Mouse (Mus musculus): ENCODE measurements around the gene Scg3. TPM values are rescaled to one million over a fixed set of nuclear protein-coding genes. Genes with fewer than 3 reads are reported as not detected.
A peak's percentile ranks its signal among the peaks of the same experiment; 100 is the strongest.

The Scg3 gene
- polyA plus RNA-seq (2015; fragmentation: Nextera tagmentation; extraction: Ambion mirVana) = 119 and 122 TPM in 2 replicates

GRCm38 (mm10) chr9:75683426-75684191, at the start of gene Scg3:
Gene Scg3 (minus strand): TSS chr9:75684056.
- peak within 1 kb of the TSS; percentile 96 for H3K4me3 ChIP-seq
- H3K4me1 ChIP-seq = peaks cover 24% of the 10 kb centered on the region
- WGBS = 3% methylated on average over 42 of the region's 42 CpGs
- peak within 1 kb of the TSS; percentile 94 for H3K9ac ChIP-seq
- no peaks in the 10 kb centered on the region for H3K9me3 ChIP-seq
- H3K27me3 ChIP-seq (replicated peaks) = no peaks in the 10 kb centered on the region
- H3K36me3 ChIP-seq (replicated peaks) = 0 out of 2 replicates have a peak, but pooled peaks cover 11% of the 10 kb centered on the region
- ATAC-seq (replicated peaks) = peak; percentile 100
- H3K4me2 ChIP-seq = peak within 1 kb of the TSS; percentile 47
- peak within 1 kb of the TSS; percentile 95 for H3K27ac ChIP-seq

- Histone ChIP-seq H3K4me3 (no peak overlapping the region), H3K27me3 (replicated peaks) (no peaks in the 10 kb centered on the region), H3K4me1 (no peaks in the 10 kb centered on the region), H3K9me3 (no peaks in the 10 kb centered on the region), H3K27ac (no peak overlapping the region), H3K36me3 (replicated peaks) (no peaks in the 10 kb centered on the region), H3K9ac (no peak overlapping the region), H3K4me2 (no peak overlapping the region)
- peak; percentile 80 for ATAC-seq (replicated peaks)
- WGBS = 40% methylated on average over 11 of the region's 11 CpGs
Measured at GRCm38 (mm10) chr9:75719952-75720687, 36.3 kb upstream of the Scg3 start.

- Histone ChIP-seq H3K27me3 (replicated peaks) (no peaks in the 10 kb centered on the region), H3K36me3 (replicated peaks) (no peaks in the 10 kb centered on the region), H3K4me2 (no peak overlapping the region), H3K9me3 (no peaks in the 10 kb centered on the region), H3K4me1 (no peaks in the 10 kb centered on the region), H3K4me3 (no peak overlapping the region), H3K27ac (no peak overlapping the region), H3K9ac (no peak overlapping the region)
- ATAC-seq (replicated peaks) = no peak
- WGBS = 70% methylated on average over 3 of the region's 3 CpGs
Measured at GRCm38 (mm10) chr9:75719481-75719880, 35.6 kb upstream of the Scg3 start.

GRCm38 (mm10) chr9:75684772-75685171, 916 bp upstream of the Scg3 start:
- Histone ChIP-seq H3K4me2 (peak overlapping the region; percentile 47), H3K9ac (peak overlapping the region; percentile 94; the same call in 1 of the 2 replicates), H3K27ac (peak overlapping the region; percentile 95), H3K36me3 (replicated peaks) (0 out of 2 replicates have a peak, but pooled peaks cover 6% of the 10 kb centered on the region), H3K9me3 (no peaks in the 10 kb centered on the region), H3K4me1 (peaks cover 24% of the 10 kb centered on the region), H3K4me3 (peak overlapping the region; percentile 96), H3K27me3 (replicated peaks) (no peaks in the 10 kb centered on the region)
- 0 out of 2 replicates have a peak, but pooled peaks have one; percentile 2 for ATAC-seq (replicated peaks)
- WGBS = 33% methylated on average over 3 of the region's 3 CpGs

GRCm38 (mm10) chr9:75684292-75684691, 436 bp upstream of the Scg3 start:
- Histone ChIP-seq H3K9me3 (no peaks in the 10 kb centered on the region), H3K4me3 (peak overlapping the region; percentile 96), H3K9ac (peak overlapping the region; percentile 94), H3K36me3 (replicated peaks) (0 out of 2 replicates have a peak, but pooled peaks cover 8% of the 10 kb centered on the region), H3K4me1 (peaks cover 24% of the 10 kb centered on the region), H3K4me2 (peak overlapping the region; percentile 47), H3K27ac (peak overlapping the region; percentile 95), H3K27me3 (replicated peaks) (no peaks in the 10 kb centered on the region)
- peak; percentile 19 for ATAC-seq (replicated peaks)
- WGBS = 42% methylated on average over 4 of the region's 4 CpGs

- H3K36me3 ChIP-seq (replicated peaks) = peaks cover 35% of the 10 kb centered on the region; the same call in 1 of the 2 replicates
- ATAC-seq (replicated peaks) = no peak
- H3K4me1 ChIP-seq = peaks cover 24% of the 10 kb centered on the region
- H3K9me3 ChIP-seq = no peaks in the 10 kb centered on the region
- no peak overlapping the region for H3K9ac ChIP-seq
- no peaks in the 10 kb centered on the region for H3K27me3 ChIP-seq (replicated peaks)
- H3K27ac ChIP-seq = no peak overlapping the region
- H3K4me2 ChIP-seq = no peak overlapping the region
- WGBS = 89% methylated on average over 5 of the region's 5 CpGs
- no peak overlapping the region for H3K4me3 ChIP-seq
Measured at GRCm38 (mm10) chr9:75680606-75681005, 3.2 kb downstream of the Scg3 start.

- WGBS = 76% methylated on average over 4 of the region's 4 CpGs
- Histone ChIP-seq H3K4me2 (no peak overlapping the region), H3K36me3 (replicated peaks) (peaks cover 44% of the 10 kb centered on the region), H3K9ac (no peak overlapping the region), H3K4me1 (peaks cover 21% of the 10 kb centered on the region), H3K9me3 (no peaks in the 10 kb centered on the region), H3K27ac (no peak overlapping the region), H3K27me3 (replicated peaks) (no peaks in the 10 kb centered on the region), H3K4me3 (no peak overlapping the region)
- no peak for ATAC-seq (replicated peaks)
Measured at GRCm38 (mm10) chr9:75679629-75680028, 4.2 kb downstream of the Scg3 start.

GRCm38 (mm10) chr9:75678341-75678740, 5.5 kb downstream of the Scg3 start:
- H3K27ac ChIP-seq = no peak overlapping the region
- no peak overlapping the region for H3K4me3 ChIP-seq
- H3K4me2 ChIP-seq = no peak overlapping the region
- no peak for ATAC-seq (replicated peaks)
- WGBS = 82% methylated on average over 7 of the region's 7 CpGs
- H3K9me3 ChIP-seq = no peaks in the 10 kb centered on the region
- no peak overlapping the region for H3K9ac ChIP-seq
- H3K27me3 ChIP-seq (replicated peaks) = no peaks in the 10 kb centered on the region
- H3K4me1 ChIP-seq = peaks cover 20% of the 10 kb centered on the region
- H3K36me3 ChIP-seq (replicated peaks) = peaks cover 54% of the 10 kb centered on the region

GRCm38 (mm10) chr9:75676226-75676625, 7.6 kb downstream of the Scg3 start:
- no peaks in the 10 kb centered on the region for H3K9me3 ChIP-seq
- H3K27ac ChIP-seq = no peak overlapping the region
- no peak overlapping the region for H3K4me3 ChIP-seq
- H3K4me2 ChIP-seq = no peak overlapping the region
- H3K4me1 ChIP-seq = peaks cover 7% of the 10 kb centered on the region
- peaks cover 69% of the 10 kb centered on the region for H3K36me3 ChIP-seq (replicated peaks)
- no peak for ATAC-seq (replicated peaks)
- no peak overlapping the region for H3K9ac ChIP-seq
- no peaks in the 10 kb centered on the region for H3K27me3 ChIP-seq (replicated peaks)
- WGBS = 85% methylated on average over 7 of the region's 7 CpGs

- H3K4me2 ChIP-seq = no peak overlapping the region
- H3K4me1 ChIP-seq = no peaks in the 10 kb centered on the region
- H3K9me3 ChIP-seq = no peaks in the 10 kb centered on the region
- H3K27ac ChIP-seq = no peak overlapping the region
- H3K36me3 ChIP-seq (replicated peaks) = peaks cover 62% of the 10 kb centered on the region
- H3K27me3 ChIP-seq (replicated peaks) = no peaks in the 10 kb centered on the region
- WGBS = 37% methylated on average over 6 of the region's 6 CpGs
- no peak overlapping the region for H3K9ac ChIP-seq
- no peak overlapping the region for H3K4me3 ChIP-seq
- ATAC-seq (replicated peaks) = peak; percentile 62; the same call in 1 of the 2 replicates
Measured at GRCm38 (mm10) chr9:75672769-75673168, 11.1 kb downstream of the Scg3 start.

- H3K4me2 ChIP-seq = no peak overlapping the region
- H3K9ac ChIP-seq = no peak overlapping the region
- no peak overlapping the region for H3K4me3 ChIP-seq
- H3K9me3 ChIP-seq = no peaks in the 10 kb centered on the region
- peaks cover 29% of the 10 kb centered on the region; the same call in 1 of the 2 replicates for H3K36me3 ChIP-seq (replicated peaks)
- ATAC-seq (replicated peaks) = no peak
- no peaks in the 10 kb centered on the region for H3K27me3 ChIP-seq (replicated peaks)
- no peaks in the 10 kb centered on the region for H3K4me1 ChIP-seq
- H3K27ac ChIP-seq = no peak overlapping the region
- WGBS = 79% methylated on average over 5 of the region's 5 CpGs
Measured at GRCm38 (mm10) chr9:75666612-75667011, 17.2 kb downstream of the Scg3 start.

- no peak overlapping the region for H3K4me2 ChIP-seq
- no peak for ATAC-seq (replicated peaks)
- no peaks in the 10 kb centered on the region for H3K4me1 ChIP-seq
- no peak overlapping the region for H3K9ac ChIP-seq
- no peaks in the 10 kb centered on the region for H3K27me3 ChIP-seq (replicated peaks)
- WGBS = 86% methylated on average over 6 of the region's 6 CpGs
- peaks cover 37% of the 10 kb centered on the region for H3K36me3 ChIP-seq (replicated peaks)
- H3K27ac ChIP-seq = no peak overlapping the region
- no peaks in the 10 kb centered on the region for H3K9me3 ChIP-seq
- H3K4me3 ChIP-seq = no peak overlapping the region
Measured at GRCm38 (mm10) chr9:75665364-75665763, 18.5 kb downstream of the Scg3 start.

All from midbrain, embryonic 15.5 days (tissue).